ENCODE assay signal across 8 mouse cellular contexts in genomic region chr6:34277665-34278064, GRCm38 (mm10). TPM values are rescaled to one million over a fixed set of nuclear protein-coding genes. Genes with fewer than 3 reads are reported as not detected.
DNase-seq lines count a peak whose midpoint lies in the region; ATAC-seq and TF ChIP-seq lines count a peak whose summit lies in the region.

No protein-coding gene starts in this region.

- no peak overlapping the region for H3K4me2 ChIP-seq in forebrain, embryonic 14.5 days (ENCODE audit: low read length)
- no peak overlapping the region for H3K4me2 ChIP-seq in forebrain, embryonic 12.5 days
- peak overlapping the region; percentile 3; the same call in 1 of the 2 replicates for H3K4me2 ChIP-seq in embryonic facial prominence, embryonic 14.5 days (ENCODE audit: low read depth, low read length)

- H3K36me3 ChIP-seq in forebrain, embryonic 14.5 days (ENCODE audit: control insufficient read depth, insufficient read depth, low read length), result no peaks in the 10 kb centered on the region
- H3K36me3 ChIP-seq in forebrain, embryonic 12.5 days (replicated peaks), result no peaks in the 10 kb centered on the region
- H3K36me3 ChIP-seq in embryonic facial prominence, embryonic 14.5 days (ENCODE audit: control insufficient read depth, insufficient read depth, low read length), result no peaks in the 10 kb centered on the region

- H3K27ac ChIP-seq in forebrain, embryonic 14.5 days (ENCODE audit: low read depth, low read length), result no peak overlapping the region
- no peak overlapping the region for H3K27ac ChIP-seq in forebrain, embryonic 12.5 days
- H3K27ac ChIP-seq in embryonic facial prominence, embryonic 14.5 days (replicated peaks; ENCODE audit: low read depth, low read length), result no peak overlapping the region

- no peaks in the 10 kb centered on the region for H3K4me1 ChIP-seq in forebrain, embryonic 14.5 days (ENCODE audit: control insufficient read depth, insufficient read depth, low read length)
- no peaks in the 10 kb centered on the region for H3K4me1 ChIP-seq in forebrain, embryonic 12.5 days
- H3K4me1 ChIP-seq in embryonic facial prominence, embryonic 14.5 days (ENCODE audit: control insufficient read depth, insufficient read depth, low read length), result no peaks in the 10 kb centered on the region
- no peaks in the 10 kb centered on the region for H3K4me1 ChIP-seq in lung, adult 2 months (ENCODE audit: control insufficient read depth, insufficient read depth, low read length)

- no peaks in the 10 kb centered on the region for H3K9me3 ChIP-seq in forebrain, embryonic 14.5 days (replicated peaks; ENCODE audit: control insufficient read depth, low read length)
- no peaks in the 10 kb centered on the region for H3K9me3 ChIP-seq in forebrain, embryonic 12.5 days
- H3K9me3 ChIP-seq in embryonic facial prominence, embryonic 14.5 days (ENCODE audit: control insufficient read depth, low read length), result no peaks in the 10 kb centered on the region

- TF ChIP-seq POLR2A in lung, adult 2 months (IDR thresholded peaks at IDR 0.05; ENCODE audit: borderline replicate concordance, extremely low read depth, low read depth, low read length), result no peak

- H3K4me3 ChIP-seq in forebrain, embryonic 14.5 days (ENCODE audit: low read depth, low read length), result no peak overlapping the region
- no peak overlapping the region for H3K4me3 ChIP-seq in forebrain, embryonic 12.5 days (replicated peaks)
- no peak overlapping the region for H3K4me3 ChIP-seq in embryonic facial prominence, embryonic 14.5 days (ENCODE audit: low read depth, low read length)
- no peak overlapping the region for H3K4me3 ChIP-seq in lung, adult 2 months (replicated peaks; ENCODE audit: extremely low read depth, low read depth, low read length)

- H3K27me3 ChIP-seq in forebrain, embryonic 14.5 days (replicated peaks; ENCODE audit: control insufficient read depth, insufficient read depth, low read length), result no peaks in the 10 kb centered on the region
- H3K27me3 ChIP-seq in forebrain, embryonic 12.5 days, result no peaks in the 10 kb centered on the region
- H3K27me3 ChIP-seq in embryonic facial prominence, embryonic 14.5 days (replicated peaks; ENCODE audit: control insufficient read depth, insufficient read depth, low read length), result no peaks in the 10 kb centered on the region

- no peak overlapping the region for H3K9ac ChIP-seq in forebrain, embryonic 14.5 days (ENCODE audit: low read length)
- no peak overlapping the region for H3K9ac ChIP-seq in forebrain, embryonic 12.5 days
- H3K9ac ChIP-seq in embryonic facial prominence, embryonic 14.5 days (ENCODE audit: low read depth, low read length), result no peak overlapping the region

- DNase-seq in forebrain, embryonic 14.5 days (ENCODE audit: low spot score), result peak; percentile 74
- DNase-seq in 416B (ENCODE audit: low read depth), result peak; percentile 74
- peak; percentile 54 for DNase-seq in adrenal gland, adult 2 months
- peak; percentile 70 for DNase-seq in embryonic facial prominence, embryonic 14.5 days (ENCODE audit: low spot score)
- DNase-seq in kidney, adult 8-10 months, result peak; percentile 34 to 51
- DNase-seq in lung, adult 2 months, result peak; percentile 16
- peak; percentile 21 to 64 for DNase-seq in spleen, postnatal 4 days (ENCODE audit: low spot score in 2 of 2)

- WGBS in forebrain, embryonic 14.5 days, result 20% methylated on average over 9 of the region's 9 CpGs
- WGBS in forebrain, embryonic 12.5 days, result 19% methylated on average over 9 of the region's 9 CpGs
- WGBS in embryonic facial prominence, embryonic 14.5 days, result 15% methylated on average over 9 of the region's 9 CpGs
- 19% methylated on average over 9 of the region's 9 CpGs for WGBS in lung, adult 2 months

- no peak for ATAC-seq in forebrain, embryonic 14.5 days
- ATAC-seq in forebrain, embryonic 12.5 days (ENCODE audit: low FRiP score), result no peak
- ATAC-seq in embryonic facial prominence, embryonic 14.5 days (ENCODE audit: low read depth), result no peak

- TF ChIP-seq CTCF in lung, adult 2 months (IDR thresholded peaks at IDR 0.05; ENCODE audit: insufficient read depth, low read length), result peak; percentile 42

RNA-seq across cellular contexts. Expression of gene Akr1b3, which starts 39.6 kb away (rescaled TPM):
- 117 and 134 TPM in 2 replicates for polyA plus RNA-seq in forebrain, embryonic 14.5 days (2014; fragmentation: Nextera tagmentation; extraction: Ambion mirVana)
- 135 and 136 TPM in 2 replicates for polyA plus RNA-seq in forebrain, embryonic 12.5 days (2016; fragmentation: Nextera tagmentation; extraction: Ambion mirVana)
- 100 to 1,000 TPM; 232 to 352 TPM for total RNA-seq in adrenal gland, adult 2 months (2021)
- polyA plus RNA-seq in adrenal gland, adult 2 months (2012; rRNA removed), result 187 and 213 TPM in 2 replicates
- 182 and 187 TPM in 2 replicates for polyA plus RNA-seq in embryonic facial prominence, embryonic 14.5 days (2014; fragmentation: Nextera tagmentation; extraction: Ambion mirVana)
- 129 and 153 TPM in 2 replicates for polyA plus RNA-seq in lung, adult 2 months (2012; rRNA removed)

Comparison
In these comparisons a context has a peak if more than half of its experiments do, and no peak if none do; other contexts are left out.
1. DNase-seq: peak in every context shown above with its lines; median percentile 74 in forebrain, embryonic 14.5 days; 74 in 416B; 70 in embryonic facial prominence, embryonic 14.5 days; 54 in adrenal gland, adult 2 months; 42 in kidney, adult 8-10 months; 42 in spleen, postnatal 4 days; 16 in lung, adult 2 months.